Mouse (Mus musculus) thymus, adult 18-20 months (tissue): ENCODE results near the gene Pou5f1.

Source experiments
- DNase-seq, 2 experiments: peaks; one replicate each; pipeline ENCODE4 v3.0.0; 2022; ENCODE audit warnings: mixed read lengths in 2 of 2

The Pou5f1 gene

GRCm38 (mm10) chr17:35513886-35514285 is 8.1 kb downstream of the Pou5f1 start:
- DNase-seq, result peak in 1 of 2 experiments; percentile 58

DNA sequence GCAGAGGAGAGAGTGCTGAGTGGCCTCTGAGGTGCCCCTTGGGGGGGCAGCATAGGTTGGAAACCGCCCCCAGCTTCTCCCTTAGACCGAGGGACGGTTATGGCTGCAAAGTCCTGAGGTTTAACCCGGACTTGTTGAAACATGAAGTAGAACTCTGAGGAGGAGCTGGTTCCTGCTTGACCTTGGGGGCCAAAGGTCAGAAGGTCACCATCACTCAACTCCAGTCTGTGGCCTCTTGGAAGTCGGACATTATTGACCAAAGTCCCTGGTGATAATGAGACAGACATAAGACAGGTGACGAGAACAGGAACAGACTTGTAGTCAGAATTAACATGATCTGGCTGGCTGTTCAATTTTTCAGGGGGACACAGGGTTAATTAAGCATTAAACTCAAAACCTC is 8.9 kb downstream of the Pou5f1 start:
- DNase-seq, result no peak

GRCm38 (mm10) chr17:35515911-35516640 is 10.3 kb downstream of the Pou5f1 start:
- DNase-seq, result peak in 1 of 2 experiments; percentile 53

DNA sequence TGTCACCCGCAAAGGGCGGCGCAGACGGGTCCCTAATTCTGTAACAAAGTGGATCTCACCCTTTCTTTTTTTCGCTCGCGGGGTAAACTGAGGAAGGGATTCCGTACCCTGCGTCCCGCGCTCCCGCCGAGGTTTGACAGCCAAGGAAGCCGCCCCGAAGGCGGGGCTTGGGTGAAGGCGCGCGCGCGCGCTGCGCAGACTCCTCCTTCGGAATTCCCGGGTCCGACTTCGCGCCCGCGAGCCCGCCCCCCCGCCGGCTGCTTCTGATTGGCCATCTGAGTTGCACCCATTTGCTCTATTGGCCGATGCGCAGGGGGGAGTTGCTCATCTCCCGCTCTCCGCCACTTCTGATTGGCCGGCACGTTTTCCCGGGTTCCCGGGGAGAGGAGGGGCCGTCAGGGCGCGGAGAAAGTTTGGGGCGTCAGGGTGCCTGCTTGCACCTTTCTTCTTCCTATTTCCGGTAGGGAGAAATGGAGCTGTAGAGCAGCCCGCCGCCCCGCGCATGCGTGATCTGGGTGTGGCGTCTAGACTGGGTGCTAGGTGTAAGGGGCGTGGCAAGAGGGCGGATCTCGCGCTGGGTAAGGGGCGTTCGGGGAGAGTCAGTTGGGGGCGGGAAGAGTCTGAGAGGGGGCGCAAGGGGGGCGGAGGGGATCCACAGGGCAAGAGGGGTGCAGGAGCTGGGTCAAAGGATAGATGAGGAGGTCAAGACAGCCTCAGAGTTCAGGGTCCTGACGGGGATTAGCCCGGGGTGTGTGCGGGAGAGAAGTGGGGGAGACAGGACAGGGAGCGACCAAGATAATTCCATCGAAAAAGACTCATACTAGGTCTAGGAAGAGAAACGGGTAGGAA is 11.1 kb downstream of the Pou5f1 start, which contains the start of the genes Tcf19 and Cchcr1:
Gene Tcf19, minus strand, starts transcription at position 173 of the 849 bp plus-strand sequence.
Gene Cchcr1, plus strand, starts transcription at position 449 of the 849 bp plus-strand sequence.
- DNase-seq, result peak; percentile 99

DNA sequence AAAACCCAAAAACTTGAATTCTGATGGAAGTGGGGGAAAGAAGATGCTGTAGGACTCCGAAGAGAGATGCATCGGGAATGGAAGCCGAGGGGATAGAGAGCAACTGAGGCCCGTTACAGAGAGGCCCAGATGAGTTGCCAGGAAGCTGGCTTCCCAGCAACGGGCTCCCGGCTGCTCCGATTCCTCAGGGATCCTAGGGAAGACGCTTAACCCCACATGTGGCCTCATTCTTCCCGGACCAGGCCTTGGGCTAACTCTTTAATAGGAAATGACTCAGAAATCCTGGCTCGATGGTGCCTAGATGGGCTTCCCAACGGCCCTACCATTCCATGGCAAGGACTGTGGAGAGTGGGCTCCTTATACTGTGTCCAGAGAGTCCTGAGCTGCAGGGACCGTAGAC is 11.7 kb downstream of the Pou5f1 start:
- no peak for DNase-seq

GRCm38 (mm10) chr17:35524354-35524753 is 18.5 kb downstream of the Pou5f1 start:
- DNase-seq, result no peak

DNA sequence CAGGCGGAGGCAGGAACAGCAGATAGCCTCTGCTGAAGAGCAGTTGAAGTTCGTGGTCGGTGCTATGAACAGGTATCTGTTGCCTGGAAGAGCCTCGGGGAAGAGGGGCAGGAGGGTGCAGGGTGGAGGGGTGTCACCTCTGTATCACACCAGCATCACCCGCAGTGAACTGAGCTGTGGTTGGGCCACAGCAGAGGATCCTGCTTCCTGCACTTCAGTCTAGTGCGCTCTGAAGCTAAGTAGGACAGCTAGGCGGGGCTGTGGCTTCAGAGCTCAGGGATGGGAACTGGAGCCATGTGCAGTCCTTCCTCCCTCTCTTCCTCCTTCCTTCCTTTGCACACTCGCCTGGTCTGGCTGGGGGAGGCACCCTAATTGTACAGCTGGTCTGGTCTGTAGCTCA is 20.8 kb downstream of the Pou5f1 start:
- DNase-seq, result peak; percentile 47 to 51

GRCm38 (mm10) chr17:35532360-35532759 is 26.5 kb downstream of the Pou5f1 start:
- no peak for DNase-seq

DNA sequence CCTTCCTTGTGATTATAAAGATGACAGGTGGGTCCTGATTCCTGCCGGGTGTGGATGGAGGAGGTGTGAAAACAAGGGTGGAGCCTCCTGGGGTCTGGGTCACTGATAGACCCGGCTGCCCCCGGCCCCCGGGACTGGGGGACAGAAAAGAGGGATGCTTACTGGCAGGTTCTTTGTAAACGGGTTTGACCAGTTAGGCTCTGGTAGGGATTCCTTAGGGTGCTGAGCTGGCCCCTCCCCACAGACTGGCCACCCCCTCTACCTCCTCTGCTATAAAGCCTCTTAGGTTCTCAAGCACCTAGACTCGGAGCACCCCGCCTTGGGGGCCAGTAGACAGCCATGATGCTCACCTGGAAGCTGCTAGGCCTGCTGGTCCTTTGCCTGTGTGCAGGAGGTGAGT is 27.1 kb downstream of the Pou5f1 start, which contains the start of gene Psors1c2:
Gene Psors1c2, plus strand, starts transcription at position 301 of the 400 bp plus-strand sequence.
- no peak for DNase-seq

DNA sequence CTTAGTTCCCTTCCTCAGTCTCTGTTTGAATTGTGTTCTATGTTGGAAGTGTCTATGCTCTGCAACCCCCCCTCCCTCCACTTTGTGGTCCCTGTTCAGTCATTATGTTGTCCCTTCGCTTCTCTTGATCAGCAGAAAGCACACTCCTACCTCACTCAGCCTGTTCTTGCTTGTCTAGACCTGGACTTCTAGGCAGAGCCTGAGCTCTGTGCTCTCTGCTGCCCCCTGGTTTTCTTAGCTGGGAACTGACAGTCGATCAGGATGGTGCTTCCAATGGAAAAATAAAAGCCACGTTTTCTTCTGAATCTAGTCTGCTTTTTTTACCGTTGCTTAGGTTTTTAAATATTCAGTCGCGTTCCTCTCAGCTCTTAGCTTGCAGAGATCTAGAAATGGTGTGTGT is 28.5 kb downstream of the Pou5f1 start:
- DNase-seq, result peak in 1 of 2 experiments; percentile 45

DNA sequence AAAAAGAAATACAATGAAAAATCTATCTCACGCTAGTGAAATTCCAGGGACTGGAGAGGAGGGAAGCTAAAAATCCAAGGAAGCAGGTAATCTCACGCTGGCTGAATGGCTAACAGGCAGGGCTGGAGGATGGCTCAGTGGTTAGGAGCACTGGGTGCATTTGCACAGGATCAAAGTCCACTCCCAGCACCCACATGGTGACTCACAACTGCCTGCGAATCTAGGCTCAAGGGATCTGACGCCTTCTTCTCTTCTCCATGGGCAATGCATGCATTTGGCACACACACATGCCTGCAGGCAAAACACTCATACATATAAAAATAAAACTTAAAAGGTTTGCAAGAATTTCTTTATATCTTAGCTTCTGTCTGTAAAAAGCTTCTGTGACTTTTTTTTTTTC is 31.6 kb downstream of the Pou5f1 start:
- DNase-seq, result no peak

DNA sequence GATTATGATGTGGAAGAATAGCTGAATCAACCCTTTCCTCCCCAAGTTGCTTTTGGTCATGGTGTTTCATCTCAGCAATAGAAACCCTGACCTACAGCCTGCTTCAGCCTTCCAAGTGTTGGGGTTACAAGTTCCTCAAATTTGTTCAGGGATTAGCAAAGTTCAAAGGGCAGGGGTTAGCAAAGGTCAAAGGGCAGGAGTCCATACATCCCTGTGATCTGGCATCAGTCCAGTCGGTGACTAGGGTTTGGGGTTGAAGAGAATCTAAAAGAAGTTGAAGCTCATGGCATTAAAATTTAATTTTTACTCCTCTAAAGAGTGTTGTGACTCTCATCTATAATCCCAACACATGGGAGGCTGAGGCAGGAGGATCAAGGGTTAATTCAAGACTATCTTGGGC is 32.7 kb downstream of the Pou5f1 start:
- DNase-seq, result no peak

GRCm38 (mm10) chr17:35539540-35539939 is 33.7 kb downstream of the Pou5f1 start:
- DNase-seq, result no peak

- no peak for DNase-seq
Observed at GRCm38 (mm10) chr17:35542761-35543411, 37.1 kb downstream of the Pou5f1 start.

DNA sequence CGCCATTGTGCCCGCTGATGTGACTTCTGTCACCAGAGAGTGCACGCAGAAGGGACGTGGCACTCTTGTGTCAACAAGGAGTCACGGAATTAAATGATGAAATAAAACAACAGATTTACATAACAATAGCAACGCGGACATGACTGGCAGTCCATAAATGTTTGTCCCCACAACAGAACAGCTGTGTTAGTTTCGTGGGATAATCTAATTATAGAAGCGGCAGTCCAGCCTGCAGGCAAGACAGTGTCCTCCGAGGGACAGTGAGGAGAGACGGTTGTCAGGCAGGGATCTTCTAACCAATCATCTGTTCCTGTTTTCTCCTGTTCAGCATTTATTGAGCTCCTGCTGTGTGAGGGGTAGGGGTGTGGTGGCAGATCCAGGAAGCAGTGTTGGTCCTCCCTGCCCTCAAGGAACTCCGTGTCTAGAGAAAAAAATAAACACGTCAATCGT is 37.6 kb downstream of the Pou5f1 start:
- DNase-seq, result no peak

GRCm38 (mm10) chr17:35544001-35544400 is 38.2 kb downstream of the Pou5f1 start:
- DNase-seq, result no peak

DNA sequence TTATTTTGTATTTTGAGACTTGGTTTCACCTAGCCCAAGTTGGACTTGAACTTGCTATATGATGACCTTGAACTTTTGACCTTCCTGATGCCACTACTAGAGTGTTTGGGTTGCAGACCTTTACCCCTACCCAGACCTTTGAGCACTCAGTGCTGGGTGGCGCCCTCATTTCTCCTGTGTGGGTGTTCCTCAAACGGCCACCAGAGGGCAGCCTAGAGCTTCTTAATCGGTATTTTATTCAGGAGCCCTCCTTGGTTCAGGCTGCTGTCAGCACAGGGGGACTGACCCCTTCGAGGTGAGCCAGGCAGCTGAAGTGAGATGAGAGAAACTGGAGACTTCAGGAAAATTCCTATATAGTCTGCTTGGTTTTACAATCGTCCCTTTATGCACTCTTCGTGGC is 38.9 kb downstream of the Pou5f1 start:
- DNase-seq, result no peak

- no peak for DNase-seq
Observed at GRCm38 (mm10) chr17:35547465-35547864, 41.6 kb downstream of the Pou5f1 start.

GRCm38 (mm10) chr17:35548636-35549035 is 42.8 kb downstream of the Pou5f1 start:
- DNase-seq, result no peak

DNA sequence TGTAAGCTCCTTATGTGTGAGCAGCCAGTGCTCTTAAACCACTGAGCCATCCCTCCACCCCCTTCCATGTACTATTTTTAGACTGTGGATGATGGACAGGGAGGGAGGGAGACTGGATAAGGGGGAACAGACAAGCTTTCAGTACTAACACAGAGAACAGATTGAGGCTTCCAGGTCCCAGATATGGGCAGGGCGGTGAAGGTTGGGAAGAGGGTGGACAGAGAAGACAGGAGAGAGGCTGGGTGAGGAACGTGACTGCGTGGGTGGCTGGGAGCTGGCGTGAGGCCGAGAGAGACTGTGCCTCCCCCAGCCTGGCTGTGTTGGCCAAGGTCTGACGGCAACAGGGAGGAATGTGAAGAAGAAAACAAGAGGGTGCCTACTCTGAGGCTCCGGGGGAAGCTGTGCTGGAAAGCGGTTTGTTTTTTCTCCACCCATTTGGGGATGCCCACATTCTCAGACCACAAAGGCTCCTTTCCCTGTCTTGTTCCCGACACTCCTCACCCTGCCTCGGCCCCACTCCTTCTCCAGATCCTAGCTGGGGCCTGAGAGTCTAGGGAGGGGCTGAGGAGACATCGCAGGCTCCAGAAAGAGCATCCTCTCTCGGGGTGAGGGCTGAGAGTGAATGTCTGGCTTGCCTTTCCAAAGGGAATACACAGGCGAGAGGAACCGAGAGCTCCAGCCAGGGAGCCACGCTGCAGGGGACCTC is 43.8 kb downstream of the Pou5f1 start:
- DNase-seq, result no peak

DNA sequence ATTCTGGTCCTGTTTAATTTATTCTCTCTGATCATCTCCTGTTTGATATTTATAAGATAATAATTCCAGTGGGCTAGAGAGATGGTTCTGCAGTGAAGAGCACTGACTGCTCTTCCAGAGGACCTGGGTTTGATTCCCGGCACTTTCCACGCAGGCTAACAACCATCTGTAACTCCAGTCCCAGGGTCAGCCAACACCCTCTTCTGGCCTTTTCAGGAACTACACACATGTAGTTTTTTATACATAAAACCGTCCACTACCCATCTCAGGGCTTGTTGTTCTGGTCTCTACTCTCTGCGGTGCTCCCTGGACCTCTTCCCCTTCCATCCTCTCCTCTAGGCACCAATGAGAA is 44.3 kb downstream of the Pou5f1 start:
- no peak for DNase-seq

DNA sequence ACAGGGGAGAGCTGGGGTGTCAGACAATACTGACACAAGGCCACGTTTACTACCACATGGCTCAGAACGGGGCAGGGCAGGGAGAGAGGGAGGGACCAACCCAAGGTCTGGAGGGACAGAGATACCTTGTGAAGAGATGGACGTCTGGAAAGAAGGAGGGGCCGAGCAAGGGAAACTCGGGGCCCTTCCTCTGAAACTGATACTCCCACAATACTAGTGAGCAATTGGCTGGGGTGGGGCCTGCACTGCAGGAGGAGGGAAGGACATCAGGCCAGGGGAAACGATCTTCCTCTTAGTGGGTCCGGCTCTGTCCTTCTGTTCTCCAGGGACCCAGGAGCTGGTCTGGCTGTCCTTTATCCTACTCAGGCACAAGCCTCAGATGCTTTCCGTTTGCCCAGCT is 45.1 kb downstream of the Pou5f1 start:
- no peak for DNase-seq
